Mouse (Mus musculus): ENCODE measurements around the gene Rptor.

GRCm38 (mm10) chr11:119598856-119599255, 3.8 kb upstream of the Rptor start:
- no peak for TF ChIP-seq CTCF (IDR thresholded peaks at IDR 0.05; ENCODE audit: low read depth)
- no peak for TF ChIP-seq EP300 (IDR thresholded peaks at IDR 0.05; ENCODE audit: low read depth)

Measured in liver, postnatal 0 days (tissue).